Mouse (Mus musculus): ENCODE measurements around the gene Gtf2f2. TPM values are rescaled to one million over a fixed set of nuclear protein-coding genes. Genes with fewer than 3 reads are reported as not detected.
A peak's percentile ranks its signal among the peaks of the same experiment; 100 is the strongest.

Gene Gtf2f2
- polyA plus RNA-seq, 1 experiment from 2014 or later = 40.3 TPM

DNA sequence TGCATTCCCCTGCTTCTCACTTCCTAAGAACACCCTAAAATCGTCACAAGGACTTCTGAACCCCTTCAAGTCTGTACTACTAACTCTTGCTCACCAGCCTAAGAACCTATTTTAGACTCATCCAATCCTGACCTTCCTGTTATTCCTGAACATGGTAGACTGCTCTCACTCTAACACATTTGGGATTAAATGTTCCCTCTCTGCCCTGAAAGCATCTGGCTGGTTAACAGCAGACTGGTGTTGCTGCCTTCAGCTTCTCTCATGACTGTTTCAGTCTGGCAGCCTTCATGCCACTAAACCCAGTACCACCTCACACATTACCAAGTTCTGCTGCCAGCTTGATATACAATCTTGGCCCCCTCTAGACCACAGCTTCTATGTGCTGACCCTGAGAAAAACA, 21.5 kb downstream of the Gtf2f2 start:
- H3K4me1 ChIP-seq = peaks cover 7% of the 10 kb centered on the region; the same call in 1 of the 2 replicates
- no peak for ATAC-seq (ENCODE audit: low FRiP score)
- WGBS = 80% methylated on average over 1 of the region's 1 CpGs
- no peaks in the 10 kb centered on the region for H3K9me3 ChIP-seq (replicated peaks)
- H3K27me3 ChIP-seq = no peaks in the 10 kb centered on the region
- no peak overlapping the region for H3K9ac ChIP-seq
- 0 out of 2 replicates have a peak, but pooled peaks cover 2% of the 10 kb centered on the region for H3K36me3 ChIP-seq
- no peak overlapping the region for H3K27ac ChIP-seq
- H3K4me2 ChIP-seq (replicated peaks) = no peak overlapping the region
- no peak overlapping the region for H3K4me3 ChIP-seq

DNA sequence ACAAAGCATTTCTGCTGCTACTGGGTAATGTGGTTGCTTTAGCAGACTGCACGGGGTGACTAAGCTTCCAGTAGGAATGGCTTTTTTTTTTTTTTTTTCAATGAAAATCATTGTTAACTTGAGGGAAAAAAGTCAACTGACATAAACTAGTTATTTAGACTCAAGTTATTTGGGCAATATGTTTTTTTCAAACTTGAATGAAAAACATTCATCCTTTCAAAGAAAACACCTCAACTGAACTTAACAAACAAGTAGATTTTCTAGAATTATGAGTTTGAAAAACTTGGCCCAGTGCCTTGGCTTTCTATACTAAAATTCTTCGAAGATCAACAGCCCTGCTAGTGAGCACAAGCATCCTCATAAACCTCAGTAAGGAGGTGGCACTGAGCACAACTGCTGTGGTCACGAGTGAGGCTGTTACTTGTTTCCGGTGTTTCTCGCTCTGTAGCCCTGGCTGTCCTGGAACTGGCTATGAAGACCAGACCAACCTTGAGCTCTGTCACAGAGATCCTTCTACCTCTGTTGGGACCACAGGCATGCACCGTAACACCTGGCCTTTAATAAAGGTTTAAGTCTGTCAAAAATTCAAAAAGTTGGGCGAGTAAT, 23.7 kb downstream of the Gtf2f2 start:
- H3K36me3 ChIP-seq = no peaks in the 10 kb centered on the region
- H3K27me3 ChIP-seq = no peaks in the 10 kb centered on the region
- H3K9me3 ChIP-seq (replicated peaks) = no peaks in the 10 kb centered on the region
- H3K4me2 ChIP-seq (replicated peaks) = no peak overlapping the region
- no peak for ATAC-seq (ENCODE audit: low FRiP score)
- H3K9ac ChIP-seq = no peak overlapping the region
- H3K4me1 ChIP-seq = peaks cover 7% of the 10 kb centered on the region; the same call in 1 of the 2 replicates
- no peak overlapping the region for H3K4me3 ChIP-seq
- no peak overlapping the region for H3K27ac ChIP-seq
- 88% methylated on average over 7 of the region's 7 CpGs for WGBS

DNA sequence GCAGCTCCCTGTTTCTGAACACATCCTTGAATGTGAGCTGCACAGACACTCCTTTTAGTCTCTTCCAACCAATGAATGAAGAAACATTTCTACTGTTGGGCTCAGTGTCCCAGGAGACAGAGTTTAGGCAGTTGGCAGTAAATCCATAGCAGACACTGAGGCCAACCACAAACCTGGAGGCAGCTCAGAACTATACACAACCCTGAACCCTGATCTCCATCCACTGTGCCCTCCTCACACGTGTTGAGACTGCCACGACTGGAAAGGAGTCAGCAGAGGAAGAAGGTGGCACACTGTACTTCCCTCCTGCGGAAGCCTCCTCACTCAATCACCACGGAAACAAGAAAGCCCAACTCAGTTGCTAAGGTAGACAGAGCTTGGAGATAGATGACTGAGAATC, 25.6 kb downstream of the Gtf2f2 start:
- no peaks in the 10 kb centered on the region for H3K9me3 ChIP-seq (replicated peaks)
- H3K9ac ChIP-seq = no peak overlapping the region
- H3K36me3 ChIP-seq = no peaks in the 10 kb centered on the region
- H3K4me1 ChIP-seq = peaks cover 7% of the 10 kb centered on the region; the same call in 1 of the 2 replicates
- H3K27me3 ChIP-seq = no peaks in the 10 kb centered on the region
- WGBS = 71% methylated on average over 4 of the region's 4 CpGs
- ATAC-seq (ENCODE audit: low FRiP score) = no peak
- H3K4me3 ChIP-seq = no peak overlapping the region
- no peak overlapping the region for H3K27ac ChIP-seq
- no peak overlapping the region for H3K4me2 ChIP-seq (replicated peaks)

GRCm38 (mm10) chr14:75983891-75984290, 26.8 kb downstream of the Gtf2f2 start:
- H3K27ac ChIP-seq = no peak overlapping the region
- H3K4me2 ChIP-seq (replicated peaks) = no peak overlapping the region
- H3K4me3 ChIP-seq = no peak overlapping the region
- no peaks in the 10 kb centered on the region for H3K9me3 ChIP-seq (replicated peaks)
- 83% methylated on average over 2 of the region's 2 CpGs for WGBS
- peaks cover 7% of the 10 kb centered on the region; the same call in 1 of the 2 replicates for H3K4me1 ChIP-seq
- no peaks in the 10 kb centered on the region for H3K36me3 ChIP-seq
- no peak overlapping the region for H3K9ac ChIP-seq
- no peak for ATAC-seq (ENCODE audit: low FRiP score)
- H3K27me3 ChIP-seq = no peaks in the 10 kb centered on the region

- Histone ChIP-seq H3K4me1 (peaks cover 7% of the 10 kb centered on the region; the same call in 1 of the 2 replicates), H3K9me3 (replicated peaks) (no peaks in the 10 kb centered on the region), H3K36me3 (no peaks in the 10 kb centered on the region), H3K4me2 (replicated peaks) (no peak overlapping the region), H3K4me3 (no peak overlapping the region), H3K9ac (no peak overlapping the region), H3K27me3 (no peaks in the 10 kb centered on the region), H3K27ac (no peak overlapping the region)
- no peak for ATAC-seq (ENCODE audit: low FRiP score)
- 95% methylated on average over 3 of the region's 3 CpGs for WGBS
Observed at GRCm38 (mm10) chr14:75981231-75981630, 29.4 kb downstream of the Gtf2f2 start.

- Histone ChIP-seq H3K27ac (no peak overlapping the region), H3K4me3 (no peak overlapping the region), H3K9me3 (replicated peaks) (no peaks in the 10 kb centered on the region), H3K4me1 (no peaks in the 10 kb centered on the region; the same call in 1 of the 2 replicates), H3K27me3 (no peaks in the 10 kb centered on the region), H3K9ac (no peak overlapping the region), H3K36me3 (no peaks in the 10 kb centered on the region), H3K4me2 (replicated peaks) (no peak overlapping the region)
- ATAC-seq (ENCODE audit: low FRiP score) = no peak
- 72% methylated on average over 3 of the region's 3 CpGs for WGBS
Observed at GRCm38 (mm10) chr14:75976107-75976506, 34.6 kb downstream of the Gtf2f2 start.

GRCm38 (mm10) chr14:75967291-75967690, 43.4 kb downstream of the Gtf2f2 start:
- Histone ChIP-seq H3K27me3 (no peaks in the 10 kb centered on the region), H3K9me3 (replicated peaks) (no peaks in the 10 kb centered on the region), H3K4me2 (replicated peaks) (no peak overlapping the region), H3K9ac (no peak overlapping the region), H3K4me3 (no peak overlapping the region), H3K36me3 (no peaks in the 10 kb centered on the region), H3K27ac (no peak overlapping the region), H3K4me1 (peaks cover 5% of the 10 kb centered on the region; the same call in 1 of the 2 replicates)
- 88% methylated on average over 5 of the region's 5 CpGs for WGBS
- no peak for ATAC-seq (ENCODE audit: low FRiP score)

- ATAC-seq (ENCODE audit: low FRiP score) = no peak
- H3K4me2 ChIP-seq (replicated peaks) = no peak overlapping the region
- H3K9ac ChIP-seq = no peak overlapping the region
- H3K9me3 ChIP-seq (replicated peaks) = no peaks in the 10 kb centered on the region
- H3K4me3 ChIP-seq = no peak overlapping the region
- no peak overlapping the region for H3K27ac ChIP-seq
- no peaks in the 10 kb centered on the region for H3K36me3 ChIP-seq
- 96% methylated on average over 1 of the region's 1 CpGs for WGBS
- H3K27me3 ChIP-seq = no peaks in the 10 kb centered on the region
- peaks cover 5% of the 10 kb centered on the region; the same call in 1 of the 2 replicates for H3K4me1 ChIP-seq
Observed at GRCm38 (mm10) chr14:75964433-75964832, 46.2 kb downstream of the Gtf2f2 start.

DNA sequence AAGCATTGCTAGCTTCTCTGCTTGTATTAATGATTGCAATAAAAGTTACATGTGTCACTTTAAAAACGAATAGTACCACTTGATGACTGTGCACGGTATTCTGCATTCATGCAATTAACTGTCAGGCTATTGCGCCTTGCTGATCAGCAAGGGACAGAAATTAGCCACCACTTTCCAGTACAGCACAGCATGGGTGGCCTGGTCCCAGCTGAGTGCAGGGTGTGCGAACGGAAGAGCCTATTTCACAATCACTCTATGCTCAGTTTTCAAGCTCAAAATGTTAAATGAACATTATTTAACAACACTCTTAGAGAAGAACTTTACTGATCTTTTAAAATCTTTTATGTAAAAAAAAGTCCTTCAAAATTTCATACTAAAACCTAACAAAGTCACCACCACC, 46.7 kb downstream of the Gtf2f2 start:
- Histone ChIP-seq H3K27me3 (no peaks in the 10 kb centered on the region), H3K27ac (no peak overlapping the region), H3K9me3 (replicated peaks) (no peaks in the 10 kb centered on the region), H3K9ac (no peak overlapping the region), H3K4me1 (peaks cover 5% of the 10 kb centered on the region; the same call in 1 of the 2 replicates), H3K4me3 (no peak overlapping the region), H3K36me3 (no peaks in the 10 kb centered on the region), H3K4me2 (replicated peaks) (no peak overlapping the region)
- 67% methylated on average over 5 of the region's 5 CpGs for WGBS
- ATAC-seq (ENCODE audit: low FRiP score) = no peak

GRCm38 (mm10) chr14:75963215-75963614, 47.5 kb downstream of the Gtf2f2 start:
- Histone ChIP-seq H3K4me3 (no peak overlapping the region), H3K4me1 (peaks cover 5% of the 10 kb centered on the region; the same call in 1 of the 2 replicates), H3K4me2 (replicated peaks) (peak overlapping the region; percentile 13; the same call in 1 of the 2 replicates), H3K9ac (no peak overlapping the region), H3K27ac (0 out of 2 replicates have a peak overlapping the region, but pooled peaks have one; percentile 23), H3K9me3 (replicated peaks) (no peaks in the 10 kb centered on the region), H3K36me3 (no peaks in the 10 kb centered on the region), H3K27me3 (no peaks in the 10 kb centered on the region)
- ATAC-seq (ENCODE audit: low FRiP score) = no peak
- 48% methylated on average over 5 of the region's 5 CpGs for WGBS

GRCm38 (mm10) chr14:75962250-75962649, 48.4 kb downstream of the Gtf2f2 start:
- H3K36me3 ChIP-seq = no peaks in the 10 kb centered on the region
- no peaks in the 10 kb centered on the region for H3K27me3 ChIP-seq
- H3K9me3 ChIP-seq (replicated peaks) = no peaks in the 10 kb centered on the region
- no peak overlapping the region for H3K9ac ChIP-seq
- no peak for ATAC-seq (ENCODE audit: low FRiP score)
- no peak overlapping the region for H3K4me2 ChIP-seq (replicated peaks)
- 65% methylated on average over 9 of the region's 9 CpGs for WGBS
- H3K4me1 ChIP-seq = peaks cover 5% of the 10 kb centered on the region; the same call in 1 of the 2 replicates
- no peak overlapping the region for H3K27ac ChIP-seq
- H3K4me3 ChIP-seq = no peak overlapping the region

DNA sequence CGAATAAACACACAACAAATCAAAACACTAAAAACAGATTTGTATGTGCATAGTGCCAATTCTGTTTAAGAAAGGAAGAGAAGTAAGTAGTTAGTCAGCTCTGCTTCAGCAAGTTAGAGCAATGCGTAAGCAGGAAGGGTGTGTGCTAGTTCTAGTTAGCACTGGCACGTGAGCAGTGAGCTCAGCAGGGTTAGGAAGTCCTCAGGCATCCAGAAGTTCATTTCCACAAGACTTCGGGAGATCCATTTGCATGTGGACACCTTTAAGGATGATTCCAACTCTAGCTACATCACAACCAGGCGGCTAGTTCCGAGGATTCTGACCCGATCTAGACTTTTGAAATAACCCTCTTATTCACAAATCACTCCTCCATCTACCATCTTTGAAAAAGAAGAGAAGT, 55.9 kb downstream of the Gtf2f2 start, which contains the start of gene Kctd4:
Gene Kctd4 (plus strand): TSS at position 244 of the 400 bp plus-strand sequence.
- 90% methylated on average over 7 of the region's 7 CpGs for WGBS
- Histone ChIP-seq H3K9me3 (replicated peaks) (no peaks in the 10 kb centered on the region), H3K4me2 (replicated peaks) (no peak within 1 kb of the TSS)

GRCm38 (mm10) chr14:75953011-75953410, 57.7 kb downstream of the Gtf2f2 start:
- ATAC-seq (ENCODE audit: low FRiP score) = no peak
- no peak overlapping the region for H3K4me3 ChIP-seq
- H3K4me1 ChIP-seq = no peaks in the 10 kb centered on the region; the same call in 1 of the 2 replicates
- no peaks in the 10 kb centered on the region for H3K27me3 ChIP-seq
- no peaks in the 10 kb centered on the region for H3K9me3 ChIP-seq (replicated peaks)
- H3K9ac ChIP-seq = no peak overlapping the region
- 60% methylated on average over 2 of the region's 2 CpGs for WGBS
- no peak overlapping the region for H3K4me2 ChIP-seq (replicated peaks)
- no peaks in the 10 kb centered on the region for H3K36me3 ChIP-seq
- no peak overlapping the region for H3K27ac ChIP-seq

More for the DNA sequence above, 55.9 kb downstream of the Gtf2f2 start, which contains the start of gene Kctd4:
- Histone ChIP-seq H3K27me3 (no peaks in the 10 kb centered on the region), H3K4me1 (no peaks in the 10 kb centered on the region; the same call in 1 of the 2 replicates), H3K4me3 (no peak within 1 kb of the TSS), H3K9ac (no peak within 1 kb of the TSS), H3K36me3 (no peaks in the 10 kb centered on the region), H3K27ac (no peak within 1 kb of the TSS)
- no peak for ATAC-seq (ENCODE audit: low FRiP score)

Measured in hindbrain, embryonic 12.5 days (tissue).